Mouse (Mus musculus) left cerebral cortex, postnatal 10 days (tissue): ENCODE data around the gene Gm28048. TPM values are rescaled to one million over a fixed set of nuclear protein-coding genes. Genes with fewer than 3 reads are reported as not detected.

Source experiments
- DNase-seq, 2 experiments: peaks; one replicate each; pipeline ENCODE4 v3.0.0; 2021 to 2022; ENCODE audit warnings: low spot score in 2 of 2, mixed read lengths in 1 of 2; ENCODE audit errors: extremely low spot score in 1 of 2
- intact Hi-C: fragments of 180-260 bp; cut with DNase I; formaldehyde crosslinking; loops from one replicate; pipeline ENCODE4 v1.15.1; 2025
- total RNA-seq, 2 experiments: library from RNA; stranded (reverse); gene quantifications; 2 replicates each; pipeline ENCODE4 v1.2.3; 2021

The Gm28048 gene
- total RNA-seq, 2 experiments from 2014 or later: 6.9 to 7.5 TPM

DNA sequence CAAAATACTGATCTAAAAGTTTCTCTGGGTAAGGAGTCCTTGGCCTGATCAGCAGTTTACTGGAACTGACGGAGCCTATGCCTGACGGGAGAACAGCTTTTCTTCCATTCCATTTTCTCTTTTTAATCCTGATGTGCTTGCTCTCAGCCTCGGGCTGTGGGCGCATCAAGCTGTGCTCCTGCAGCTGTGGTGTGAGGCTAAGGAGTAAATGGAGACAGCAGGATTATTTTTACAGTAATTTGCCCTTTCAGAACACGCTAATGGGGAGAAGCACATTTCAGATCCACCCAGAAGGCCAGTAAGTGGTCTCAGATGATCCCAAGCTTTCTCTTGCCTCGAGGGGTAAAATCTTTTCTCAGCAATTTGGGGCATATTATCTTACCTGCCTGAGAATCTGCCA lies 107.1 kb downstream of the Gm28048 start:
- intact Hi-C loops: no loop called here
- DNase-seq: peak in 1 of 2 experiments; percentile 35

GRCm38 (mm10) chr11:22873383-22873782 lies 108.5 kb downstream of the Gm28048 start:
- peak in 1 of 2 experiments; percentile 40 for DNase-seq
- intact Hi-C loops: no loop called here

- intact Hi-C loops: no loop called here
Observed at GRCm38 (mm10) chr11:22872307-22872680, 109.6 kb downstream of the Gm28048 start.

DNA sequence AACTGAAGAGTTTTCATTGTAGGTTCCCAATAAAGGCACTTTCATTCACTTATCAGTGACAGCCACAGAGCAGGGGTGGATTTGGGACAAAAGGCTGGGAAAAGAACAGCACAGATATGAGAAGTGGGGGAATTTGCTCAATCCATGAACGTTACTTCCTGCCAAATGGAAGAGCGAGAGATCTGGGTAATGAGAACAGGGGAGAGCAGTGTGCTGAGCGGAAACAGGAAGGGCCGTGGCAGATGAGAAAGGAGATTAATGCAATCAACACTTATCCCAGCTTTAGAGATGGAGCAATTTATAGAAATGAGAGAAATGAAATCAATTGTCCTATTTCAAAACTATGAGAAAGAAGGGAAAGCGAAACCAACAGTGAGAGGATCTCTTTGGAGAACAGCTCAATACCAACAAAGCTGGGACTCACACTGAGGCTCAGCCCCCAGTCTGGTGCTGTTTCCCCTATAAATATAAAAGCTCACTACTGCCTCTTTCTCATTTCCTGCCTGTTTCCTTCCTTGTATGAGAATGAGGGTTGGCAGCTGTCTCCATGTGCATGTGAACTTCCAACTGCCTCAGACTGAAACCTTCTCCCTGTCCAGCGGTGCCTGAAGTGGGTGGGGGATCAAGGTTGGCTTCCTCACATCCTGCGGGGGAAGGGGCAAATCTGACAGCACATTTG lies 110.1 kb downstream of the Gm28048 start:
- DNase-seq: no peak
- intact Hi-C loops: no loop called here

More at GRCm38 (mm10) chr11:22872307-22872680, 109.6 kb downstream of the Gm28048 start:
- DNase-seq: no peak

DNA sequence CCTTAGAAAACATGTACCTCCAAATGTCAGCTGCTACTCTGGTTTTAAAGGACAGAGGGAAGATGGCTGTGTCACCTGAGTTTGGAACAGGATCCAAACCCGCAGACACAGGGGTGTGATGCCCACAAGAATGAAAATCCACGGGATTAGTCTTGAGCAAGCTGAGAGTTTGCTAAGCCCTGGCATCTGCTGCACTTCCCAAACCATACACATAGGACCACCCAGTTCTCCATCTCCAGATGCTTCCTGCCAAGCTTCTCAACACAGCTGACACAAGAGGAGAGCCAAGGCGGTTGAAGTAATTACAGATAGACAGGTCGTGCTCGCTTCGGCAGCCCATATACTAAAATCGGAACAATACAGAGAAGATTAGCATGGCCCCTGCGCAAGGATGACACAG lies 113.3 kb downstream of the Gm28048 start:
- intact Hi-C loops: no loop called here
- DNase-seq: no peak

- intact Hi-C loops: no loop called here
Observed at GRCm38 (mm10) chr11:22867691-22868090, 114.2 kb downstream of the Gm28048 start.

GRCm38 (mm10) chr11:22865635-22866246 lies 116.1 kb downstream of the Gm28048 start:
- DNase-seq: no peak
- intact Hi-C loops: no loop called here

More at GRCm38 (mm10) chr11:22867691-22868090, 114.2 kb downstream of the Gm28048 start:
- DNase-seq: no peak

DNA sequence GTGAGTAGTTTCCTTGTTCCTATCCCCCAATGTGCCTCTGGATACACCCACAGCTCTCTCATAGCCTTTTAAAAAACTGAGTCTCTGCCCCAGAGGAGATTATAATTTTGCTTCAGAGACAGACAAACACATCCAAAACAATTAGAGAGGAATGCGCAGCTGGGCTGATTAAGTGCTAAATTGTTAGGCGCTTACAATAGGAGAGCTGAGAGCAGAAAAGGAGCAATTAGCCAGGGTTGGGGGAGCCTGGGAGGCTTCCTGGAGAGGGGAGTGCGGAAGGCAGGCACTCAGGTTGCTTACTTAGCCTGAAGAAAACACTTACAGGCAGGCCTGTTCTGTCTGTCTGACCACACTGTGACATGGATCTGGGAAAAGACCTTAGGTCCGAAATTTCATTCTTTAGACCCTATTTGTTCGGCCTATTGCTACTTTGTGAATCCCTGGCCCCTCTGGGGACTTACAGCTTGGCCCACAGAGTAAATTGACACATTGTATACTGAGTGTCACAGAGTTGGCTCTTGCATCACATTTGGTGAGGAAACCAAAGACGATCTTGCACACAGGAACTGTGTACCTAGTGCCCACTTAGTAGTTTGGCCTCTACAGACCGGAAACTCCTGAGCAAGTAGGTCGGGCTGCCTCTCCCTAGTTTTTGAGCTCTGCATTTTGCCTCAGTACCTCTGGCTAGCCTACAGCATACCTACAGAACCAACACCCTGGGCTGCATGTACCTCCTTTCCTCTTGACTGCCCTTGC lies 117.4 kb downstream of the Gm28048 start:
- DNase-seq: no peak
- intact Hi-C loops: loop anchor here (5.0 kb wide), 2 partner anchors 93 to 232 kb away; no protein-coding TSS in a partner anchor

DNA sequence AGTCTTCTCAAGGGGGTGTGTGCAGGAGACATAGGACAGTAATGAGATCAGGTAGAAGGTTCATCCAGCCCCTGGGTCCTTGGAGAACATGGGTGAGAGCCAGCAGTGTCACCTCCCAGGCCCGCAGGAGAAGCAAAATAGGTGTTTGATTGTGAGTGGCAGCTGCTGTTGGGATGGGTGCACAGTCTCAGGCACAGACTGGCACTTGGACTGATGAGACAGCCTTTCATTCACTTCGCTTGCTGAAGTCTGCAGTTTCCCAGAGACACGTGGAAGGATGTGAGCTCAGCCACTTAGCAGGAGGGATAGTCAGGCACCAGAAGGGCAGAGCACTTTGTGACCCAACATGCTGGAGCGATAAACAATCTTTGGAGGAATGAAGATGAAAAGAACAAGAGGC lies 118.3 kb downstream of the Gm28048 start:
- DNase-seq: no peak
- intact Hi-C loops: loop anchor here (5.0 kb wide), 2 partner anchors 94 to 231 kb away; no protein-coding TSS in a partner anchor

DNA sequence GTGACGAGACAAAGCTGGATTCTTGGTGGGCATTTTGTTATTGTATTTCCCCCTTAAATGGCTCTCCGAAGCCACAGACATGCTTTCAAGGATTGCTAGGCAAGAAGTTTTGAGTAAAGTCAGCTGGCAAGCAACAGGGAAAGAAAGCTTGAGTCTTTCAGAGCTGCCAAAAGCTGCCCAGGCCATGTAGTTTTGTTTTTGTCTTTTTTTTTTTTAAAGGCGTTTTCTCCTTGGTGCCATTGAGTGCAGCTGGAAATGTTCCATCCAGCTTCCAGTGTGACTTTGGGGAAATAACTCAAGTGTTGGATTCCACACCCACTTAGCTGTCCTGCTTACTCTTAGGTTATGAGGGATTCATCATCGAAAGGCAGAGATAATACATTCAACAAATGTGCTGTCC lies 120.6 kb downstream of the Gm28048 start:
- no peak for DNase-seq
- intact Hi-C loops: loop anchor here (5.0 kb wide), 2 partner anchors 96 to 229 kb away; no protein-coding TSS in a partner anchor

GRCm38 (mm10) chr11:22860335-22861227 lies 121.3 kb downstream of the Gm28048 start, which contains the start of gene B3gnt2:
B3gnt2 (minus strand) TSS chr11:22860961.
- DNase-seq: peak in 1 of 2 experiments; percentile 58
- intact Hi-C loops: loop anchor here (5.0 kb wide), 2 partner anchors 97 to 228 kb away; no protein-coding TSS in a partner anchor

DNA sequence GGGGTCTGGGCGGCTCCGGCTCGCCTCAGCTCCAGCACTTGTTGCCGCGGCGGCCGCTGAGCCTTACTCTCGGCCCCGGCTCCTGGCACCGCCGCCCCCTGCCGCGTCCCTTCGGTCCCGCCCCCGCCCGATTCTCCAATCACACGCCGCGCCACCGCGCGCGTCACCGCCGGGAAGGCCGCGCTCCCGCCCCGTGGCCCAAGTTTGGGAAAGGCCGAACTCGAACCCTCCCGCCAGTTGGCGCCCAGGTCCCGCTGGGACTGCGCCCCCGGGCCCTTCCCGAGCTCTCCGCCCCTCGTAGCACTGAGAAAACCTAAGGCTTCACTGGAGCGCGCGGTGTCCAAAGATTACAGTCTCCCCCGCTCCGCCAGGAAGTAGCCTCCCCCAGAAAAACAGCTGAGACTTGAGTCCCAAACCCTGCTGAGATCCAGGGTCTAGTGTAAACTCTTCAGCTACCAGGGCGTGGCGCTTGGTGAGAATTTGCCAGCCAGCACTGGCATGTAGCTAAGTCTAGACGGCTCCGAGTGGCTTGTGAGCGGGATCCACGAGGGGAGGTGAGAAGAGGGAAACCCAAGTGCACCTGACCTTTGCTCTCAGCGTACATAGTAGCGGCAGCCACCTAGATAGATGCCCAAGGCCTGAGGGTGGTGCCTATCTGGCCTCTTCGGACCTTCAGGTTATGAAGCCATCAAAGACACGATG lies 122.1 kb downstream of the Gm28048 start:
- peak; percentile 45 to 93 for DNase-seq
- intact Hi-C loops: loop anchor here (5.0 kb wide), 3 partner anchors 98 to 227 kb away; no protein-coding TSS in a partner anchor

- intact Hi-C loops: loop anchor here (5.0 kb wide), 1 partner anchor 108 kb away; no protein-coding TSS in a partner anchor
- DNase-seq: no peak
Observed at GRCm38 (mm10) chr11:22859301-22859632, 122.6 kb downstream of the Gm28048 start.

DNA sequence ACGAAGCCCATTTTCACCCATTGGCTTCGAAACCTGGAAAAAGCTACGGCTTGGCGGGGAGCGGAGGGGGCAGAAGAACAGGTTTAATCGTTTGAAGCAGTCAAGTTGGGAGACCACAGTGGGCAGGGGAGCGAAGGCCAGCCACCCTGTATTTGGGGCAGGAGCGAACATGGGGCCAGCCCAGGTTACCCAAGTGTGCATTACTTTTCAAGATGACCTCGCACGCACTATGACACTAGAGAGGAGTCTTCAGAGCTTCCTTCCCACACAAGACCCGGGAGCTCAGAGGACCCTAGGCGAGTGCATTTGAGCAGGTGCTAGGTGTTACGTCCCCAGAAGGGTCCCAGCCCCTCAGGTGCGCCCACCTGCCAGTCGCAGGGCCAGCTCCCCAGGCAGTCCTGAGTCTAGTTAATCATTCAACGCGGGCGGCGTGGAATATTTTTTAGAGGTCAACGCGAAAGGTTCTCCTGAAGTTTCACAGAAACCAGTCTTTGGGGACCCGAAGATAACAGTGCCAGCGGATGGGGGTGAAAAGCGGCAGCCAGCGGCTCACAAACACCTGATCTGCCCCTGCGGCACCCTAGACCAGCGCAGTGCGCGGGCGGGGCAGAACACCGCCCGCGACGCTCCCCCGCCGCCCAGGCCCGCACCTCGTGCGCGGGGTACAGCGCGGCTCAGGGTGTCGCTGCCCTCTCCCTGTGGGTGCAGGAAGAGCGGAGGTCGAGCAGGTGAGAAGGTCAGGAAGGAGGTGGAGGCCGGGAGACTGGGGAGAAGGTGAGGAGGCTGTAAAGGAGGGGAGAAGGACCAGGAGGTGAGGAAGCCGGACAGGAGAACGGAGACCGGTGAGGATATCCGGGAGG lies 123.2 kb downstream of the Gm28048 start:
- DNase-seq: peak in 1 of 2 experiments; percentile 35
- intact Hi-C loops: loop anchor here (5.0 kb wide), 1 partner anchor 109 kb away; no protein-coding TSS in a partner anchor

DNA sequence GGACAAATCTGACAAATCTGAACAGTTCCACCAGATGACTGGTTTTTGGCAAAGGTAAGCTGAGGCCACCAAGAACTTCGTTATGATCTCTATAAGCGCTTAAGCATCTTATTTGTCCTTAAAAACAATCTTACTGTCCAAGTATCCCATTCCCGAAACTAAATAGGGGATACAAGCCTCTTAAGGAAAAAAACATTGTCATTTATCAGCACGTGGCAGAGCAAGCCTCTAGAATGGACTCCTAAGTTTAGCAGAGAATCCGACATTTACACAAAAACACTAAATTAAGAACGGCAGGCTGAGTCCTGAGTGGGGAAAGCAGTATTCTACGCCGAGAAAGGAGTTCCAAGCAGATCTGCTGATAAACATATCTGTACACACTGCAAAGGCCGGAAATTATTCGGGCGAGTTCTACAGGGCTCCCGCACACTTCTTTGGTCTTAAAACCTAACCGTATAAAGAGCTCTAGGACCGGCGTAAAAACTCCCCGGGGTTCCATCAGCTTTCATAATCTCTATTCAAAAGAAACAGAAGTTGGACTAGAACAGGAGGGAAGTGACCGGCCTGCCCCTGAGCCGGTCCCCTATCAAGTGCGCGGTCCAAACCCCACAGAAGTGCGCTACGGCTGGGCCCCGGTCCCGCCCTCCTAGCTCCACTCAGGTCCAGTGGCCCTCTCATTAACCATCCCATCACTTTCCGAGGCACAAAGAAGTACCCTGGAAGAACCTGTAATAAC lies 124.0 kb downstream of the Gm28048 start:
- peak in 1 of 2 experiments; percentile 38 for DNase-seq
- intact Hi-C loops: loop anchor here (5.0 kb wide), 1 partner anchor 109 kb away; no protein-coding TSS in a partner anchor

DNA sequence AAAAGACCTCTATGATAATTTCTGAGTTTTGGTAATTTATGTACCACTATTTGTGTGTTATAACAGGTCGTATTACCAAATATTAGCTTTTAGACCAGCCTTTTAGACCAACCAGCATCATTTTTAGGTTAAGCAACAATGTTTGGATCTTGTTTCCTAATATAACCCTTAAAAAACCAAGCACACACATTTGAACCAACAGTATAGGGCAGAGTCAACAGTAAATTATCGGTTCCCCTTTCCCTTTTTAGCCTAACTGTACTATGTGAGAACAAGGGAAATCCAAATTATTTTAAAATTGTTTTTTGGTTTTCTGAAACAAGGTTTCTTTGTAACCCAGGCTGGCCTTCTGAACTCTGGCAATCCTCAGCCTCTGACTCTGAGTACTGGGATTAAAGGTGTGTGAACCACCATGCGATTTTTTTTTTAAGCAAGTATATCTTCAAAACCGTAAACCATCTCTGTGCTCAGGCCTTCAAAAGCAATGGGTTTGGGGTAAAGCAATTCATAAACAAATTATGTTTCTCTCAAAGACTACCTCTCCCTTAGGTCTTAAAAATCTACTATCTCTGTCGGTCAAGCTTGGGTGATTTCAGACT lies 124.7 kb downstream of the Gm28048 start:
- no peak for DNase-seq
- intact Hi-C loops: loop anchor here (5.0 kb wide), 1 partner anchor 110 kb away; no protein-coding TSS in a partner anchor
